Mouse (Mus musculus) stomach, embryonic 15.5 days (tissue): ENCODE results near the gene Nipa2. TPM values are rescaled to one million over a fixed set of nuclear protein-coding genes. Genes with fewer than 3 reads are reported as not detected.

Experiments used
- polyA plus RNA-seq: library from polyadenylated mRNA; unstranded; fragments of >200 nt; fragmentation: Nextera tagmentation; extraction: Ambion mirVana; gene quantifications from 2 replicates; pipeline ENCODE4 v1.2.1, GENCODE M21; 2015

Gene Nipa2
- polyA plus RNA-seq, 1 experiment from 2014 or later = 45.2 TPM

Other genes starting within 250 kb of the Nipa2 start
- gene Siglech, start 194.3 kb downstream of the Nipa2 start, polyA plus RNA-seq = 0.89 TPM in 2 replicates
- gene Tubgcp5, start 168.3 kb downstream of the Nipa2 start, polyA plus RNA-seq = 31.2 and 31.9 TPM in 2 replicates
- 103 and 105 TPM in 2 replicates for gene Cyfip1, start 120.7 kb downstream of the Nipa2 start, polyA plus RNA-seq
- 7.6 and 8.8 TPM in 2 replicates for gene Nipa1, start 57.5 kb upstream of the Nipa2 start, polyA plus RNA-seq
- 19.6 and 27.3 TPM in 2 replicates for gene Herc2, start 87.7 kb upstream of the Nipa2 start, polyA plus RNA-seq